Mouse (Mus musculus) B cell, adult 2 months (primary cell): ENCODE measurements around the gene Abhd8.
A peak's percentile ranks its signal among the peaks of the same experiment; 100 is the strongest.

Source experiments
- DNase-seq, 2 experiments: peaks; one replicate each; pipeline ENCODE4 v3.0.0; 2022

Gene Abhd8

GRCm38 (mm10) chr8:71477196-71477845, 13.9 kb upstream of the Abhd8 start:
- DNase-seq, result peak; percentile 57 to 58

DNA sequence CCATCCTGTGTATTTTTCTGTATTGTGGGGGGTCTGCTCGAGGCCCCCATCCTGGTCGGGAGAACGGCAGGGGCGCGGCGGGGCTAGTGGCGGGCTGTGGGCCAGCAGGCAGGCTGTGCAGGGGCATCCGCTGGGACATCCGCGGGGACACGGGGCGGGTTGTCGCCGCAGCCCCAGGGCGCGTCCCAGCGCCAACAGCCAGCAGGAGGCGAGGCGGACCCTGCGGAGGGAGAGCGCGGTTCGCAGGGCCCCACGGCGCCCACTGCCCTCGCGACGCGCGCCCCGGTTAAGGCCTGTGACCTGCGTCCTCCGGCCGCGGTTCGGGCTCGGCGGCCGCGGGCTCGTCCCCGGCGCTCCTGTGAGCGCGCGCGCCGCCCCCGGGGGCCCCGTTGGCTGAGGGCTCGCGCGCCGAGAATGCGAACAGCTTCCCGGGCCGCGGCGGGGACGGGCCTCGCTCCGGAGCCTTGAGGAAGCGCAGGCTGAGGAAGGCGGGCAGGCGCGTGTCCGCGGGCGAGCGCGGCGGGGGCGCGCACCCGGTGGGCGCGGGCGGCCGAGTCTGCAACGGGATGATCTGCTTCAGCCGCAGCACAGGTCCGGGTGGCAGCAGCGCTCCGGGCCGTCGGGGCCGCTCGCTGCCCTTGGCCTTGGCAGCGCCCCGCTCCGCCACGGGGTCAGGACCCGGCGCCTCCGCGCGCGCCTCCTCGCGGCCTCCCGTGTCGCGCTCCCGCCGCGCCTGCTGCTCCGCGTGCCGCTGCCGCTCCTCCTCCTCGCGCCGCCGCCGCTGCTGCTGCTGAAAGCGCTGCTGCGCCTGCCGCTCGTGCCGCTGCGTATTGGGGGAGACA, 12.9 kb upstream of the Abhd8 start:
- peak; percentile 69 to 74 for DNase-seq

DNA sequence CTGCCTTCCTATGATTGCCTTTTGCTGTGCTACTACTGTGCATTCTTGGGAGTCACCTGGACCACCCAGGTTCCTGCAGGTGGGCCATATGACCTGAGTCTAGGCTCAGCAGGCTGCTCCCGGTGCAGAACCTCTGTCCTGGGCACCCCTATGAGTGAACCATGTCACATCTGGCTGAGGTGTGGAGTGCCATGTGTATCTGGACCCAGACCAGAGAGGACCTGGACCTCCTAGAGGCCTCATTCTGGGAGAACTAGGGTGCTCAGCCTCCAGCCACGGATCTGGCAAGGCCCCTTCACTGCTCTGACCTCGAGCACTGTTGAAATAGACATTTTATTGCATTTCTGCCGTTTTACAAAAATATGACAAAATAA, 12.2 kb upstream of the Abhd8 start:
- no peak for DNase-seq

DNA sequence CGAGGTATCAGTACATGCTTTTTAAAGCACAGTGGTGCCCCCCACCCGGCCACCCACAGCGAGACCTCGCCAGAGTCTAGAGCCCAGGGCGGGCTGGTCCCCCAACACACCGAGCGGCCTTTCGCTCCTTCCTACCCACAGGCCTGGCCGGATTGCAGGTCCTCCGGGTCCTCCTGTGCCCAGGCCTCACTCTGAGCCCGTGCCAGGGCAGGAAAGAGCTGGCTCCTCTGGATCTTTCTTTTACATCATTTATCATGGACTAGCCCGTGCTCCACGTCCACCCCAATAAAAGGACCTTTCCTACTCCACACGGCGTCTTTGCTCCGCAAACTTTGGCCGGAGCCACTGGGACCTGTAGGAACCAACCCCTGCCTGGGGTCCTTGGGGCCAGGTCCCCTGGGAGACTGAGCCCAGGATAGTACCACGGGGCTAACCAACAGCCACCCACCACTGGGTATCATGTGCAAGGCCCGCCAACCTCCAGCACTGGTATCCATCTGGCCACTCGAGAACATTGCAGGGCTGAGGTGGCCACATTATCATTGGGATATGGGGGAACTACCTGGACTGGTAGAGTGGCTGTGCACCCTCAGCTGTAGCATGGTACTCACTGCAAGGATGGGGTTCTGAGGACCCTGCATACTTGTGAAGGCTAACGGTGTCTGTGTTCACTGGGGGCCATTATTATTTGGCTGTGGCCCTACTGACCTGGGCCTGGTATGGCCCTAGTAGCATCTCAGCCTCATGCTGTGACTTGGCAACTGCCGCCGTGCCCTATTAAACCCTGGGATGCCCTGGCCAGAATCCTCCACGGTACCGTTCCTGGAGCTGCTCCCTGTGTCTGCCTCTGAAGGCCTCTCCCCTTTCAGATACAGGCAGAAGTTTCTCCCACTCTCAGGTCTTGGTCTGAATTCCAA, 11.6 kb upstream of the Abhd8 start:
- DNase-seq, result no peak

- no peak for DNase-seq
Observed at GRCm38 (mm10) chr8:71474344-71474743, 10.9 kb upstream of the Abhd8 start.

DNA sequence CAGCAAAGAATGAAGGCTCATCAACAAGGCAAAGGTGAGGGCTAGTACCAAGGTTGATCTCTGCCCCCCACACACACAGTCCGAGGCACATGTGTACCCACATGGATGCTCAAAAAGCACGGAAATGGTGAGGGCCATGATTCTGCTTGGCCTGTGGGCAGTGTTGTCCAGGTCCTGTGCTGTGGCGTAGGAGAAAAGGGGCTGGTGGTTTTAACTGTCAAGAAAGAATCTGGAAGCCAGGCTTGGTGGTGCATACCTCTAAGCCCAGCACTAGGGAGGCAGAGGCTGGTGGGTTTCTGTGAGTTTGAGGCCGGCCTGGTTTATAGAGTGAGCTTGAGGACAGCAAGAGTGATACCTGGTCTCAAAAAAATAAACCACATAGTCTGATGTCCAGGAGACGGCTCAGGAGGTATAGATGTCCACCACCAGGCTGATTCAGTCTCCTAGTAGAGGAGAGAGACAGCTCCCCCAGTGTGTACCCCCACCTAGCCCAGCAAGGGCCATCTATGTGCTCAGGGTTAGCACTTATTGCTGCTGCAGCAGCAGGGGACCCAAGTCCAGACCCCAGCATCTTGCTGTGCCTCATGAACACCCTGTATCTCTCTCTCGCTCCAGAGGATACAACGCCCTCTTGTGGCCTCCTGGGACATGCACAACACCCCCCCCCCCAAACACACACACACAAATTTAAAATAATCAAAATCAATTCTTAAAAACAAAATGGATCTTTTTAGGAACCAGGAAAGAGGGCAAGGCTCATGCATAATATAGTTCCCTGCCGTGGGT, 9.3 kb upstream of the Abhd8 start:
- DNase-seq, result peak; percentile 34 to 44

DNA sequence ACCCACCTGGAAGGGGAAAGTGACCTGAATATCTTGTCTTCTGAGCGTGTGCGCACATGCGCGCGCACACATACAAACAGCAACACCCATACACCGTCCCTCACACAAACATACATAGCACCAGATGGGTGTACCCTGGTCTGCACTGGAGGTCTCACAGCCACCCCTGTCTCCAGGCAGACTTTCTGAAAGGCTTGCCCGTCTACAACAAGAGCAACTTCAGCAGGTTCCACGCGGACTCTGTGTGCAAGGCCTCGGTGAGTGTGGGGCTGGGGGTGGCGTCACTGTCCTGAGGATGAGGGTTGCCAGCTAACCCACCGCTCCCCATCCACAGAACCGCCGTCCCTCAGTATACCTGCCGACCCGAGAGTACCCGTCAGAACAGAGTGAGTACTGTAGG, 8.4 kb upstream of the Abhd8 start:
- DNase-seq, result no peak

DNA sequence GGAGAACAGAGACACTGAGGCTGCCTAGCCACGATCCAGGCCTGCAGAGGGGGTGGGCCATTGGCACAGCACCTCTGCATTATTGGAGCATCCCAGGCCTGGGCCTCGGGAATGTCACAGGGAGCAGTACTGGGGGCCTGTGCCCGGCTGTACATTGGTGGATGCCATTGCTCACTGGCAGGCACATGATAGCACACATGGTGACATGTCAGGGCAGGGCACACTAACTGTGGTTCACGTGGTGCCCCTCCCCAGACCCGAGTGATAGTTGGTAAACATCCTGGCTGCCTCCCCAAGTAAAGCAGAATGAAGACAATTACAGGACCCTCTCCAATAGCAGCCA, 7.4 kb upstream of the Abhd8 start:
- no peak for DNase-seq

DNA sequence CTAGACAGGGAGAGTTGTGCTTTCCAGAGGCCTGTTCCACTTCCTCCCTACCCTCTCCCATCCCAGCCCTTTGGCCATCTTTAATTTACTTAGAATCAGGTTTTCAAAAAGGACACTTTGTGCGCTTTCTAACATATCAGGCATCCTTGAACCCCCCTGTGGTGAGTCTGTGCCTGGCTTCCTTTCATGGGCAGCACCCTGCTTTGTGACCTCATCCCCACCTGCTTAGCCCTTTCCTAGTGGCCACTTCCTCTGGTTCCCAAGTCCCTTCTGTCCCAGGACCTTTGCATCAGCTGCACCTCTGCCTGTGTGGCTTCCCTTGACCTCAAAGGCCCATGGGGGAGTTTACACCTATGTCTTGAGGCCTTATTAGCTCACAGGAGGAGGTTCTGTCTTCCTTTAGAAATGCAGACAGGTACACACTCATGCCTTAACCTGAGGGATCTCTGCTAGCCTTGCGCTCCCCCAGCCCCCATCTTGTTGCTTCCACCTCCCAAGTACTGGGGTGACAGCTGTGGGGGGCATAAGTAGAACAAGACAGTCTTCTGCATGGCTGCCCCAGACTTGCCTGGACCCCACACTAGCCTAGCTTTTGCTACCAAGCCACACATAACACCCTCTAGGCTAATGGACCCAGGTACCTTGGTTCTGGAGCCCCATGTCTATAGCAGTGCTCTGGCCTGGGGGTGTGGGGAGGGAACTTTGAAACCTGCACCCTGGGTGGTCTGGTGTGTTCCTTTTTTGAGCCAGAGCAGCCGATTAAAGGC, 6.9 kb upstream of the Abhd8 start:
- DNase-seq, result no peak

DNA sequence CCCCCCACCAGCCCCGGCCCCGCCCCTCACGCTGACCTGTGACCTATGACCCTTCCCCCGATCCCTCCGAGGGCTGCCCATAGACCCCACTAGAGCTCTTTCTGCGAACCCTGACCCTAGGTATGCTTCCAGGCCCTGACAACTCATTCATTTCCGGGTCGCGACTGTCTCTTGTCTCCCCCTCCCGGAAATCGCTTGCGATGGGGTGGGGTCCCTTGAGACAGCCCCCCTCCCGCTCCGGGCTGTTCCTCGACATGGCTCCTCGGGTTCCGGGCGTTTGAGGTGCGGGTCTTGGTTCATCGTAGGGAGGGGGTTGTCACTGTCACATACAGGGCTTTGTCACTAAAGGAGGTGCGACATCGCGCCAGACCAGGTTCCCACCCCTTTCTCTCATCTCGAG, 6.0 kb upstream of the Abhd8 start:
- DNase-seq, result peak; percentile 56 to 57

GRCm38 (mm10) chr8:71468916-71469315, 5.5 kb upstream of the Abhd8 start, which contains the start of gene Dda1:
Dda1 (plus strand) TSS chr8:71469199.
- peak; percentile 96 to 97 for DNase-seq

DNA sequence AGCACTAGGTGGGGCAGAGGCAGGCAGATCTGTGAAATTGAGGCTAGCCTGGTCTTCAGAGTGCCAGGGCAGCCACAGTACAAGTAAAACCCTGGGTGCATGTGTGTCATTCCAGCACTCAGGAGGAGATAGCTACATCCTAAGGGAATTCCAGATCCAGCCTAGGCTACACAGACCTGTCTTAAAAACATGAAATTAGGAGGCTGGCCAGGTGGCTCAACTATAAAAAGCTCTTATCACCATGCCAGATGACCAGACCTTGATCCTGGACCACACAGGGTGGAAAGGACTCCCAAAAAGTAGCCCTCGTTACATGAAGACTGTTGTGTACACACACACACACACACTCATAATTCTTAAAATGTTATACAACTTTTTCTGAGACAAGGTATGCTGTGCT, 4.5 kb upstream of the Abhd8 start:
- no peak for DNase-seq

DNA sequence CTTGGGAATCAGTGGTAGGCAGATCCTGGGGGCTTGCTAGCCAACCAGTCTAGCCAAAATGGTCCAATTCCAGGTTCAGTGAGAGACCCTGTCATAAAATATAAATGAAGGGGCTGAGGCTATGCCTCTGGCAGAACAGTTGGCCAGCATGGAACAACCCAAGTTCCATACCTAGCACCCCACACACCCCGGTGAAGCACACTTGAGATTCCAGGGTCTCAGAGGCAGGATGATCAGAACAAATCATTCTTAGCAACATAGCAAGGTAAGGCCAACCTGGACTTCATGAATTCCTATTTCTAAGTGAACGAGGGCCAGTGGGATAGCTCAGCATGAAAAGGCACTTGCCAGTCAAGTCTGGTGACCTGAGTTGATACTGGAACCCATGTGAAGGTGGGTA, 3.7 kb upstream of the Abhd8 start:
- no peak for DNase-seq

DNA sequence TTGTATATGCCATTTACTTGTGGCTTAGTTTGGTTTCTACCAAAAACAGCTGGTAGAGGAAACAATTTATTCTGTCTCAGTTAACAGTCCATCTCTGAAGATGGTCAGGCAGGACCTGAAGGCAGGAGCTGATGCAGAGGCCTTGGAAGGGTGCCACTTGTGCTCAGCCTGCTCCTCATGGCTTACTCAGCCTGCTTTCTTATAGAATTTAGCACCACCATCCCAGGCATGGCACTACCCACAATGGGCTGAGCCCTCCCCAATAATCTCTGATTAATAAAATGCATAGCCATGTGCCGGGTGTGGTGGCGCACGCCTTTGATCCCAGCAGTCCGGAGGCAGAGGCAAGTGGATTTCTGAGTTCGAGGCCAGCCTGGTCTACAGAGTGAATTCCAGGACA, 2.7 kb upstream of the Abhd8 start:
- DNase-seq, result no peak

- DNase-seq, result no peak
Observed at GRCm38 (mm10) chr8:71465733-71466132, 2.3 kb upstream of the Abhd8 start.

- DNase-seq, result peak; percentile 98 to 99
Observed at GRCm38 (mm10) chr8:71464513-71465500, 1.4 kb upstream of the Abhd8 start, which contains the start of gene Mrpl34. Mrpl34 (plus strand) TSS chr8:71464959.

- DNase-seq, result peak; percentile 70 to 75
Observed at GRCm38 (mm10) chr8:71462786-71463185, 669 bp downstream of the Abhd8 start.

GRCm38 (mm10) chr8:71462191-71462590, 1.3 kb downstream of the Abhd8 start:
- no peak for DNase-seq

DNA sequence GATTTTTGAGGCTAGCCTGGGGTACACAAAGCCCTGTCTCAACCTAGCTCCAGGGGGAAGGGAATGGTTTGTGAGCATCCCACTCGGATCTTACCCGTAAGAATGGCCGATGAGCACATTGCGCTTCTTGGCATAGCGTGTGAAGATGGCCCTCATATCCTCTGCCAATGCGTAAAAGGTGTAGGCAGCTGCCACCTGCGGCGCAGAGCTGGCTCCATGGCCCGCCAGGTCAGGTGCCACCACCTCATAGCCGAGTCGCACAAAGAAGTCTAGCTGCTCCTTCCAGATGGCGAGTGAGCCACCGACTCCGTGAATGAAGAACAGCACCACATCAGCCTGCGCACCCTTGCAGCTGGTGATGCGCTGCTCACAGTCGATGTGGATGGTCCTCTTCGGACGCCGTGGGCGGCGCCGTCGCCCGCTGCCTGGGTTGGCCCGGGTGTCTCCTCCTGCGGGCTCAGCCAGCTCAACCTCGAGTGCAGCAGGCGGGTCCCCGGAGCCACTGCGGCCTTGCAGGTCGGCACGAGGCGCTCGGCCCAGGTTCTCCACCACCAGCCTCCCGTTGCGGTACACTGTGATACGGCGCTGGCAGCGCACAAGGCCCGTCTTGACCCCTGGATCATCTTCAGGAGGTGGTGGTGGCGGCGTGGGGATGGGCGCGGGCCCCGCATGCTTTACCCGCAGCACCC, 2.2 kb downstream of the Abhd8 start:
- DNase-seq, result no peak

GRCm38 (mm10) chr8:71460716-71461115, 2.7 kb downstream of the Abhd8 start:
- no peak for DNase-seq
